Mouse (Mus musculus) mature B cell (primary cell): Measurements from ENCODE around the gene Sf3b1.
"Not testable (repeated sequence)": the region's sequence is repeated elsewhere in the genome, so short reads cannot be mapped to it uniquely, and the experiment has no call there.

Experiments used
- in situ Hi-C: fragments of 300-500 bp; cut with MboI; formaldehyde crosslinking; loops from 2 replicates; pipeline ENCODE4 v1.14.3; 2019

The Sf3b1 gene

DNA sequence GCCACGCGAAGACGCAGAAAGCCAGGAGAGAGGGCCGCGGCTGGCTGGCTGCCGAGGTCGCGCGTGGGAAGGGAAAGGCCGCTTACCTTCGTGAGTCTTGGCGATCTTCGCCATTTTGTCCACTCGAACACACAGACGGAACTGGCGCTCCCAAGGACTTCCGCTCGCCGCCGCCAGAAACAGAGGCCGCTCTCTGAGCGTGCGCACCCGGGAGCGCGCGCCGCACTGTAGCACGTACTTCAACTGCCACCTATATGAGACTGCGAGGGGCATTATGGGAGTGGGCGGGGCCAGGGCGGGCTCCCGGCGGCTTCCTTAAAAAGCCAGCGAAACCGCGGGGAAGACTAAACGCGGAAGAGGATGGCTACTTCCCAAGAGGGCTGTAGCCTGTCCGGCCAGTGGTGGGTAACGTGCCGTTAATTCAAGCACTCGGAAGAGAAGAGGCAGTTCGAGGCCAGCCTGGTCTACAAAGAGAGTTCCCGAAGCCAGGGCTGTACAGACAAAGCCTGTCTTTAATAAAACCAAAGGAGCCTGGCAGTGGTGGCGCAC lies at the start of gene Sf3b1:
Sf3b1 (minus strand) TSS at position 229 of the 549 bp plus-strand sequence.
- in situ Hi-C loops, result no loop called here

DNA sequence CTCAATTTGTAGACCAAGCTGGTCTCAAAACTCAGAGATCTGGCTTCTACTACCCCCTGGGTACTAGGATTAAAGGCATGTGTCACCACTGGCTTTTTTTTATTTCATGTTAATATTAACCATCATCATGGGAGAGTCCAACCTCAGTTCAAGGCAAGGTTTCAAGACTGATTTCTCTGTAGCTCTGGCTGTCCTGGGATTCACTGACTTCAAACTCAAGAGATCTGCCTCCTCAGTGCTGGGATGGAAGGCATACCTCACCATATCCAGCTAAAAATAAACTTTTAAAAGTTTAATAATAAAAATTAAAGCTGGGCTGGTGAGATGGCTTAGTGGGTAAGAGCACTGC lies 49.1 kb upstream of the Sf3b1 start:
- in situ Hi-C loops, result no loop called here

- in situ Hi-C loops, result no loop called here
Measured at GRCm38 (mm10) chr1:55075652-55076394, 48.5 kb upstream of the Sf3b1 start.

DNA sequence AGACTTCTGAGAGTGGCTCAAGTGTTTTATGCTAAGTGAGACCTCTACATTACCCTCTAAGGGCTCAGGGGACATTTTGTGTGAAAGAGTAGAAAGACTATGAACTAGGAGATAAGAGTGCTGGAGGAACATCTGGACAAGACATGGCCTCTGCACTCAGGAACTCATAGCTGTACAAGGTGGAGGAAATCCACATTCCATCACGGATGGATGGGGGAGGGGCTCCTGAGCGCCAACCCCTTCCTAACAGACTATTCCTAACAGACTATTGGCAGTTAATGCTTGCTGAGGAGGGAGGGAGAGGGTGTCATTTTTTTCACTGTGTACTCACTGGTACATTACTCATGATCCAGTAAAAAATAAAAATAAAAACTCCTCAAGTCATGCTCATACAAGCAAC lies 47.5 kb upstream of the Sf3b1 start:
- in situ Hi-C loops, result no loop called here

GRCm38 (mm10) chr1:55072328-55072727 lies 45.0 kb upstream of the Sf3b1 start:
- in situ Hi-C loops, result not testable (repeated sequence)

- in situ Hi-C loops, result no loop called here
Measured at GRCm38 (mm10) chr1:55061772-55062171, 34.5 kb upstream of the Sf3b1 start.

GRCm38 (mm10) chr1:55061099-55061498 lies 33.8 kb upstream of the Sf3b1 start:
- in situ Hi-C loops, result no loop called here

DNA sequence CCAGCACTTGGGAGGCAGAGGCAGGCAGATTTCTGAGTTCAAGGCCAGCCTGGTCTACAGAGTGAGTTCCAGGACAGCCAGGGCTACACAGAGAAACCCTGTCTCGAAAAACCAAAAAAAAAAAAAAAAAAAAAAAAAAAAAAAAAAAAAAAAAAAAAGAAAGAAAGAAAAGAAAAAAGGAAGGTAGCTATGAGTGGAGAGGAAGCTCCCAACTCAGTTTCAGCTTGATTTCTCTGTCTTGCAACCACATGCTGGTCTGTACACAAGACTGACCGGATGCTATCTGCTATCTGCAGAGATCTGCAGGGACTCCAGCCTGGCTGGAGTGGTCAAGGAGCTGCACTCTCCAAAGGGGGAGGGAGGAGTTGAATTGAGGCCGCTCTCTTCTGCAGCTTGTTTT lies 31.1 kb upstream of the Sf3b1 start:
- in situ Hi-C loops, result not testable (repeated sequence)

GRCm38 (mm10) chr1:55055322-55056115 lies 28.2 kb upstream of the Sf3b1 start:
- in situ Hi-C loops, result no loop called here

DNA sequence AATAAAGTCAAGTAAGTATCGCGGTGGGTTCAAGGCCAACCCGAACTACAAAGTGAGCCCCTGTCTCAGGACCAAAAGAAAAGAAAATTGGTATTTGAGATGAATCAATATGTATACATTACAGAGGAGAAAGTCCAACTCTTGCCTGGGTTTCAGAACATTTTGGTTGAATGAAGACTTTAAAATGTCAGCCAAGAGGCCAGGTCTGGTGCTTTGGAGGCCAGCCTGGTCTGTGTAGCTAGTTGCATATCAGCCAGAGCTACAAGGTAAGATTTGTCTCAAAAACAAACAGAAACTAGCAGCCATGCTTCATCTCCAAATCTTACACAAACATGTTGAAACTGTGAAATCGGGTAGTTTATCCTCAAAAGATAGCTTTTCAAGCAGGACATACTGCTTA lies 26.3 kb upstream of the Sf3b1 start:
- in situ Hi-C loops, result no loop called here

GRCm38 (mm10) chr1:55053005-55053404 lies 25.7 kb upstream of the Sf3b1 start:
- in situ Hi-C loops, result no loop called here

DNA sequence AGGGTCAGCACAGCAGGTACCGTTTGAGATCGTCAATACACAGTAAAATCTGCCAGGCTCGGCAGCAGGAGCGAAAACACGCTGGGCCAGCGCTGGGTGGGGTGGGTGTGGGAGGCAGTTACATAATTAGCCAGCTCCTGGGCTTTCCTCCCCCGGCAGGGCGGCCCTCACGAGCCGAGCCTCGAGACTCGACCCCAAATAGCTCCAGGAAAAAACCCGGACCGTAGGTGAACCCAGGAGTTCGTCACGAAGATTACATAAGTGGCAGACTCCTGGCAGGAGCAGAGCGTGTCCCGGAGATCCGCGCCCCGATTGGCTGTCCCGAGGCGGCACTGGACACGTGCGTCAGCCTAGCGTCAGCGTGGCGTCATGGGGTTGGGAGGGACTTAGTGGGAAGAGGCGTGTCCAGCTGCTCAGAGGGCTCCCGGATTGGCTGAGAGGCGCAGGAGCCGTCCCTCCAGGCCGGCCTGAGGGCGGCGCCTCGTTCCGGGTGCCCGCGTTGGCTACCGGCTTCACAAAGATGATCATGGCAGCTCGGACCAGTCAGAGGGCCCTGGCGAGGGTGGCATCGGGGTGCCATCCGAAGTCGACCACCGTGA lies 25.2 kb upstream of the Sf3b1 start, which contains the start of gene Coq10b:
Coq10b (plus strand) TSS at position 416 of the 599 bp plus-strand sequence.
- in situ Hi-C loops, result no loop called here

- in situ Hi-C loops, result no loop called here
Measured at GRCm38 (mm10) chr1:55051671-55052070, 24.4 kb upstream of the Sf3b1 start.

DNA sequence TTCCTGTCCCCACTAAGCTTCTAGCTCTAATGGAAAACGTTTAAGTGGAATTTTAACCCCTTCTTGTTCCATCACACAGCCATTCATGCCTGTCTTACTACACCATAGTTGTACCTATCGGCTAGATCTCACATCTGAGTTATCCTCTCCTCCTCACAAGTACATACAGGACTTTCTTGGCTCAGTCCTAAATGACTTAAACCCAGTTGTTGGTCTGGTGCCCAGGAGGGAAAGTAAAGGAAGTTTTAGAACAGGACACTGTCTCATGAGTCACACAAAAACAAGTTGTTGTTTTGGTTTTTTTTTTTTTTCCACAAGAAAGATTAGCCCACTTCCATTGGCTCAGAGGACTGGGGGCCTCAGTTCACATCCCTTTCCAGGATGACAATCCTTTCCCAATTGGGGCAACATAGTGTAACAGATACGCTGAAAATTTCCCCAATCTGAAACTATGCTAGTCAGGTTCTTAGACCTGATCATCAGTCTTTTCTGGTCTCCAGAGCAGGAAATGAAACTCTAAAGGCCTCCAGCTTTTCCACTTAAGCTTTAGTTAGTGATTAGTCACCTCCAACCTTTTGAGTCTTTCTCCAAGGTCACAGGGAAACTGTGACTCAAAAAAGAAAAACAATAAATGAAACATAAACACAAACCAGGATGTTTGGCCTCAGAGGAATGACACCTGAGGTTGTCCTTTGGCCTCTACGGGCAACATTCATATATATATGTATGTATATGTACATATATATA lies 21.7 kb upstream of the Sf3b1 start:
- in situ Hi-C loops, result no loop called here

DNA sequence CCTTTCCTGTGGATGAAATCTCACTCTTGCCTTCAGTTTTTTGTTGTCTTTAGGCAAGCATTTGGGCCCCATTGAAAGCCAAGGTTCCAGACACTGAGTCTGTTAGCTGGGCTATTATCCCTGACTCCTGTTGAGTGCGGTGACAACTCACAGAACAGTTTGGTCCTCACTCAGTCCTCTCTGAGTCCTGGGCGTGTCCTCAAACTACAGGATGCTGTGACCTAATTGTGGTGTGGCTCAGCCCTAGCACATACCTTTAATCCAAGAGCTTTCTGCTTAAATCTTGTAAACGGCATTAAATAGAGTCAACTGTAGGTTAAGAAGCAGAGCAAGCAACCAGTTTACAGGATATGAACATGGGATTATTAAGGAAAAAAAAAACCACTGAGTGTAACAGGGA lies 15.9 kb upstream of the Sf3b1 start:
- in situ Hi-C loops, result no loop called here

- in situ Hi-C loops, result no loop called here
Measured at GRCm38 (mm10) chr1:55042246-55042645, 15.0 kb upstream of the Sf3b1 start.

DNA sequence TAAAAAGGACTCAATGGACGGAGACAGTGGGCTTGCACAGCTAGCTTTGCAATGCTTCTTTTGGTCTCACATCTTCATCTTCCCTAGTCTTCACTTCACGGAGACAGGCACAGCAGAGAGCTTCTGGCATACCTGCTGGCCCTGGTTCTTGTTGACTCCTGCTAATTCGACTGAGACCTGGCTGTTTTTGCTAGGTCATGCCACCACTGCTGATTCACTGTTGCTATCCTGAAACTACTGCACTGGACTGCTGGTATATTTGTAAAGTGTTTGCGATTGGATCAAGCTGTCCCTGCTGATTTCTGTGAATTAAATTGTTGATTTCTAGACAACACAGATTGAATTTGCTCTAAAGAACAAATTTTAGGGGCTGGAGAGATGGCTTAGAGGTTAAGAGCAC lies 14.4 kb upstream of the Sf3b1 start:
- in situ Hi-C loops, result no loop called here

DNA sequence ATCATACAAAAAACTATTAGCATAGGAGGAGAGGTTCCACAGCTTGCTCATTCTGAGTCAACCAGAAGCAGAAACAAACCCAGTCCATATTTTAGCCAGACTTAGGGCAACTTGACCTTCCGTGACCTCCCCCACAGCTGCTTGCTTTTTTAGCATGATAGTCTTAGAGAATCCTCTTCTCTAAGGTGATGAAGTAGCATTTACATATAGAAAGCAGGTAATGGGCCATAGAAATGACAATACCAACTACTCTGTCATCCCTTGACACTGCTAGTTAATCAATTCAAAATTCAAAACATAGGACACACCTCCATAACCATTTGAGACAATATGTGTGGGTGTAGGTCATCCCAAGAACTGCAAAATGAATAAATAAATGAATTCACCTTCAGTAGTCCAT lies 12.7 kb upstream of the Sf3b1 start:
- in situ Hi-C loops, result no loop called here

GRCm38 (mm10) chr1:55031026-55031779 lies 3.9 kb upstream of the Sf3b1 start:
- in situ Hi-C loops, result no loop called here

DNA sequence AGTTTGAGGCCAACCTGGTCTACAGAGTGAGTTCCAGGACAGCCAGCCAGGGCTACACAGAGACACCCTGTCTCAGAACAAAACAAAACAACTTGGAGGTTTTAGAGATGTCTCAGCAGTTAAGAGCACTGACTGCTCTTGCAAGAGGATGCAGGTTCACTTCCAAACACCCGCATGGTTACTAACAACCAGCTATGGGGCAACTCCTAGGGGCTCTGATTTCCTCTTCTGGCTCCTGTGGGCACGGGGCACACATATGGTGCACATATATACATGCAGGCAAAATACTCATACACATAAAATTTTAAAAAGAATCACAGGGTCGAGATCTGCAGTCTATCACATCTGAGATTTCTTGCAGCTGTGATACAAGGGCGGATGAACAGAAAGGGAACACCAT lies 2.2 kb upstream of the Sf3b1 start:
- in situ Hi-C loops, result no loop called here
